Mouse (Mus musculus): ENCODE data around the gene Col4a3.

- no peak for TF ChIP-seq CTCF (IDR thresholded peaks at IDR 0.05; ENCODE audit: insufficient read depth, low read depth, low read length)
- TF ChIP-seq POLR2A (IDR thresholded peaks at IDR 0.05; ENCODE audit: insufficient read depth, low read depth, low read length): no peak
These were observed 42.8 kb downstream of the Col4a3 start for GRCm38 (mm10) chr1:82629495-82629894.
